Mouse (Mus musculus) C3H10T1/2 (cell line): ENCODE results near the gene Prss33. TPM values are rescaled to one million over a fixed set of nuclear protein-coding genes. Genes with fewer than 3 reads are reported as not detected.

Experiments
- polyA plus RNA-seq, 2 experiments: library from polyadenylated mRNA; unstranded; fragments of >200 nt; fragmentation: generic; extraction: Trizol; gene quantifications; one replicate each; pipeline ENCODE4 v1.2.1; 2012; ENCODE audit warnings: missing spikeins in 2 of 2

Gene Prss33
- not detected for polyA plus RNA-seq

GRCm38 (mm10) chr17:23836006-23836575, at the start of gene Prss33:
TSS of gene Prss33 (minus strand) at chr17:23836056.

GRCm38 (mm10) chr17:23880576-23880975, 44.7 kb upstream of the Prss33 start, which contains the start of the genes Dcpp1 and Dcpp2:
TSS of gene Dcpp1 (plus strand) at chr17:23880876.
TSS of gene Dcpp2 (plus strand) at chr17:23880880.

GRCm38 (mm10) chr17:23867756-23868155, 31.9 kb upstream of the Prss33 start, which contains the start of gene Prss21:
TSS of gene Prss21 (plus strand) at chr17:23868056.

GRCm38 (mm10) chr17:23843812-23844273, 8.0 kb upstream of the Prss33 start, which contains the start of the genes Prss32 and Prss41:
TSS of gene Prss32 (plus strand) at chr17:23843855.
TSS of gene Prss41 (minus strand) at chr17:23844172.

GRCm38 (mm10) chr17:23829064-23829619, 6.7 kb downstream of the Prss33 start, which contains the start of gene Elob:
TSS of gene Elob (minus strand) at chr17:23829136.

GRCm38 (mm10) chr17:23790269-23791078, 45.4 kb downstream of the Prss33 start, which contains the start of gene Srrm2:
TSS of gene Srrm2 (plus strand) at chr17:23790532.

GRCm38 (mm10) chr17:23785561-23786471, 50.0 kb downstream of the Prss33 start, which contains the start of gene Flywch2:
TSS of gene Flywch2 (minus strand) at chr17:23786081.

Other genes starting within 250 kb of the Prss33 start
- gene Zfp13, start 236.6 kb downstream of the Prss33 start, polyA plus RNA-seq, result 1 to 10 TPM; 2.1 to 3.2 TPM
- gene Zscan10, start 235.2 kb downstream of the Prss33 start, polyA plus RNA-seq, result under 1 TPM in 1 of 2 experiments, not detected in 1; 0.02 TPM
- gene Mmp25, start 190.8 kb downstream of the Prss33 start, polyA plus RNA-seq, result not detected
- under 1 TPM; 0.05 to 0.18 TPM for gene Bicdl2, start 175.6 kb downstream of the Prss33 start, polyA plus RNA-seq
- gene Hcfc1r1, start 162.5 kb downstream of the Prss33 start, polyA plus RNA-seq, result 100 to 1,000 TPM; 438 to 526 TPM
- gene Thoc6, start 162.2 kb downstream of the Prss33 start, polyA plus RNA-seq, result 10 to 100 TPM; 27.0 to 29.9 TPM
- gene Tnfrsf12a, start 158.6 kb downstream of the Prss33 start, polyA plus RNA-seq, result 100 to 1,000 TPM in 1 of 2 experiments, 10 to 100 TPM in 1; 78.5 to 413 TPM
- gene Cldn6, start 156.8 kb downstream of the Prss33 start, polyA plus RNA-seq, result under 1 TPM in 1 of 2 experiments, not detected in 1; 0.04 TPM
- gene Cldn9, start 152.0 kb downstream of the Prss33 start, polyA plus RNA-seq, result 1 to 10 TPM in 1 of 2 experiments, under 1 TPM in 1; 0.53 to 3.5 TPM
- gene 1520401A03Rik, start 113.3 kb downstream of the Prss33 start, polyA plus RNA-seq, result under 1 TPM; 0.07 to 0.45 TPM
- gene Pkmyt1, start 109.7 kb downstream of the Prss33 start, polyA plus RNA-seq, result 10 to 100 TPM; 24.3 to 38.2 TPM
- 10 to 100 TPM; 22.3 to 32.8 TPM for gene Paqr4, start 95.2 kb downstream of the Prss33 start, polyA plus RNA-seq
- under 1 TPM in 1 of 2 experiments, not detected in 1; 0.07 TPM for gene Kremen2, start 90.2 kb downstream of the Prss33 start, polyA plus RNA-seq
- gene Flywch1, start 64.5 kb downstream of the Prss33 start, polyA plus RNA-seq, result 10 to 100 TPM; 49.7 to 60.6 TPM
- gene Flywch2, start 50.0 kb downstream of the Prss33 start, polyA plus RNA-seq, result under 1 TPM in 1 of 2 experiments, not detected in 1; 0.55 TPM
- gene Srrm2, start 45.5 kb downstream of the Prss33 start, polyA plus RNA-seq, result 100 to 1,000 TPM in 1 of 2 experiments, 10 to 100 TPM in 1; 26.7 to 115 TPM
- gene Elob, start 6.9 kb downstream of the Prss33 start, polyA plus RNA-seq, result 1,000 to 10,000 TPM; 1,533 to 1,676 TPM
- gene Prss32, start 7.8 kb upstream of the Prss33 start, polyA plus RNA-seq, result under 1 TPM in 1 of 2 experiments, not detected in 1; 0.05 TPM
- under 1 TPM in 1 of 2 experiments, not detected in 1; 0.02 TPM for gene Prss41, start 8.1 kb upstream of the Prss33 start, polyA plus RNA-seq
- gene Prss21, start 32.0 kb upstream of the Prss33 start, polyA plus RNA-seq, result not detected
- not detected for gene Dcpp1, start 44.8 kb upstream of the Prss33 start, polyA plus RNA-seq
- gene Dcpp2, start 44.8 kb upstream of the Prss33 start, polyA plus RNA-seq, result not detected
- not detected for gene Dcpp3, start 81.4 kb upstream of the Prss33 start, polyA plus RNA-seq
- gene Sbp, start 105.6 kb upstream of the Prss33 start, polyA plus RNA-seq, result not detected
- not detected for gene Sbpl, start 119.2 kb upstream of the Prss33 start, polyA plus RNA-seq
- under 1 TPM; 0.02 to 0.22 TPM for gene Prss30, start 144.5 kb upstream of the Prss33 start, polyA plus RNA-seq
- under 1 TPM; 0.46 to 0.69 TPM for gene Prss22, start 162.0 kb upstream of the Prss33 start, polyA plus RNA-seq
- gene Prss27, start 202.1 kb upstream of the Prss33 start, polyA plus RNA-seq, result under 1 TPM; 0.09 to 0.12 TPM
- gene Kctd5, start 237.4 kb upstream of the Prss33 start, polyA plus RNA-seq, result 10 to 100 TPM; 10.2 to 30.9 TPM